7 mouse cellular contexts compared by ENCODE assay signal in genomic region chr14:61173229-61173628, GRCm38 (mm10). TPM values are rescaled to one million over a fixed set of nuclear protein-coding genes. Genes with fewer than 3 reads are reported as not detected.
DNase-seq lines count a peak whose midpoint lies in the region; TF ChIP-seq lines count a peak whose summit lies in the region.

No protein-coding gene starts in this region.

- no peaks in the 10 kb centered on the region for H3K79me2 ChIP-seq in CH12.LX (replicated peaks; ENCODE audit: control insufficient read depth, extremely low read depth, insufficient read depth, poor library complexity, severe bottlenecking)

- H3K9ac ChIP-seq in CH12.LX (ENCODE audit: insufficient read depth, low read depth) = peak overlapping the region; percentile 41

- in situ Hi-C loops in CH12.LX (cut with MboI; ENCODE audit: low pct_ligation_motif_present, low pct_unique_long_range_greater_than_20kb, low sequenced_read_pairs) = no loop called here

- dilution Hi-C loops in CH12.LX (cut with MboI; ENCODE audit: extremely low pct_ligation_motif_present, extremely low pct_unique_long_range_greater_than_20kb, low sequenced_read_pairs) = no loop called here

- H3K4me2 ChIP-seq in CH12.LX (ENCODE audit: insufficient read depth, low read depth, poor library complexity, severe bottlenecking) = peak overlapping the region; percentile 94; the same call in 1 of the 2 replicates

- TF ChIP-seq RAD21 in CH12.LX (IDR thresholded peaks at IDR 0.05; ENCODE audit: low read depth, low read length) = no peak; the same call in none of the 2 replicates

- TF ChIP-seq EP300 in CH12.LX (IDR thresholded peaks at IDR 0.05; ENCODE audit: low read length) = no peak

- peak; percentile 78 for DNase-seq in B cell, adult 2 months
- DNase-seq in CH12.LX (ENCODE audit: extremely low read depth) = peak; percentile 86
- peak; percentile 68 for DNase-seq in c-Kit-positive CD71-positive TER-119-positive erythroid progenitor cells, embryonic 14.5 days (ENCODE audit: low spot score)
- peak; percentile 25 to 62 for DNase-seq in gastrocnemius, postnatal 4 days (ENCODE audit: low spot score in 2 of 2)
- DNase-seq in kidney, postnatal 10 days = peak; percentile 73
- peak; percentile 53 for DNase-seq in lung, postnatal 25 days (ENCODE audit: low spot score)
- peak; percentile 68 to 73 for DNase-seq in right cerebral cortex, postnatal 10 days (ENCODE audit: low spot score in 2 of 2)

- TF ChIP-seq CTCF in CH12.LX (conservative IDR thresholded peaks at IDR 0.05 in 1 of 2, IDR thresholded peaks at IDR 0.05 in 1 of 2; ENCODE audit: low read depth in 2 of 2, low read length in 2 of 2) = peak in 1 of 2 experiments; percentile 45; a peak in 2 of 4 replicates

- H3K27ac ChIP-seq in CH12.LX (ENCODE audit: insufficient read depth, low read depth) = peak overlapping the region; percentile 65

- H3K4me3 ChIP-seq in CH12.LX (replicated peaks in 1 of 3; ENCODE audit: low read depth in 2 of 3, low read length in 2 of 3, poor library complexity in 1 of 3) = peak overlapping the region; percentile 73 to 87 (median 83)

- peak; percentile 31; the same call in 1 of the 2 replicates for TF ChIP-seq POLR2A in CH12.LX (IDR thresholded peaks at IDR 0.05; ENCODE audit: low read depth, low read length)

- H3K36me3 ChIP-seq in CH12.LX (replicated peaks in 1 of 2; ENCODE audit: control insufficient read depth in 1 of 2, insufficient read depth in 1 of 2, low read length in 1 of 2) = peaks cover 9 to 23% of the 10 kb centered on the region in 2 experiments

- H3K4me1 ChIP-seq in CH12.LX (ENCODE audit: control insufficient read depth in 1 of 2, insufficient read depth in 2 of 2) = peaks cover 11 to 42% of the 10 kb centered on the region in 2 experiments

- no peaks in the 10 kb centered on the region for H3K27me3 ChIP-seq in CH12.LX (replicated peaks)

- no peaks in the 10 kb centered on the region for H3K9me3 ChIP-seq in CH12.LX (replicated peaks; ENCODE audit: low read length)

TF ChIP-seq in CH12.LX, 34 proteins besides CTCF, POLR2A, EP300 and RAD21:
- TF ChIP-seq USF2 (conservative IDR thresholded peaks at IDR 0.05; ENCODE audit: low read depth, low read length) (no peak), JUND (conservative IDR thresholded peaks at IDR 0.05; ENCODE audit: low read depth, low read length) (no peak), PAX5 (IDR thresholded peaks at IDR 0.05; ENCODE audit: low read length) (no peak), ELF1 (IDR thresholded peaks at IDR 0.05; ENCODE audit: low read depth, low read length) (peak; percentile 65; the same call in 1 of the 2 replicates), HCFC1 (IDR thresholded peaks at IDR 0.05; ENCODE audit: low read depth, low read length) (0 out of 2 replicates have a peak, but pooled peaks have one; percentile 10), TBP (conservative IDR thresholded peaks at IDR 0.05; ENCODE audit: low read depth, low read length) (0 out of 2 replicates have a peak, but pooled peaks have one; percentile 52), CHD1 (IDR thresholded peaks at IDR 0.05; ENCODE audit: low read depth, low read length) (peak; percentile 61; the same call in 1 of the 2 replicates), CHD2 (IDR thresholded peaks at IDR 0.05; ENCODE audit: low read length) (no peak), SIN3A (IDR thresholded peaks at IDR 0.05; ENCODE audit: low read length) (peak; percentile 53; the same call in 1 of the 2 replicates), UBTF (IDR thresholded peaks at IDR 0.05; ENCODE audit: low read depth, low read length) (0 out of 2 replicates have a peak, but pooled peaks have one; percentile 66), MAX (IDR thresholded peaks at IDR 0.05; ENCODE audit: low read length) (0 out of 2 replicates have a peak, but pooled peaks have one; percentile 32), MYC (IDR thresholded peaks at IDR 0.05; ENCODE audit: low read depth, low read length) (0 out of 2 replicates have a peak, but pooled peaks have one; percentile 43), SMC3 (IDR thresholded peaks at IDR 0.05; ENCODE audit: low read depth, low read length) (peak; percentile 9; the same call in 1 of the 2 replicates)
TF ChIP-seq in CH12.LX: peak in this region for 9.

RNA-seq across cellular contexts. Expression of gene Sacs, which starts 35.0 kb away (rescaled TPM):
- total RNA-seq in CH12.LX (2012; rRNA removed) = 5.3 and 6.6 TPM in 2 replicates
- total RNA-seq in CH12.LX (2014; rRNA removed) = 6.6 and 7.0 TPM in 2 replicates
- polyA plus RNA-seq in CH12.LX (2012; ENCODE audit: insufficient read length, low read depth) = 6.1 and 6.7 TPM in 2 replicates
- total RNA-seq in gastrocnemius, postnatal 4 days (2021) = 10 to 100 TPM; 36.6 to 41.3 TPM

Comparison
In these comparisons a context has a peak if more than half of its experiments do, and no peak if none do; other contexts are left out.
1. Peak in every context shown above with its lines: DNase-seq, H3K4me3 ChIP-seq and H3K27ac ChIP-seq.
2. RNA of gene Sacs, which starts 35.0 kb away (total RNA-seq): 36.6 to 41.3 TPM in gastrocnemius, postnatal 4 days; 5.3 to 7.0 TPM in CH12.LX; every median in the first group is over 4 times any median in the second.